Mouse (Mus musculus) forebrain, embryonic 11.5 days (tissue): ENCODE results near the gene Gm3435. TPM values are rescaled to one million over a fixed set of nuclear protein-coding genes. Genes with fewer than 3 reads are reported as not detected.
"Not testable (repeated sequence)": the region's sequence is repeated elsewhere in the genome, so short reads cannot be mapped to it uniquely, and the experiment has no call there.

Experiments used
- ATAC-seq: fragments of 200-750 bp; cut with Nextera tagmentation; replicated peaks from 2 replicates; pipeline ENCODE4 v1.8.0; 2017; ENCODE audit warnings: moderate TSS enrichment; ENCODE audit not compliant: low FRiP score
- DNase-seq: peaks from one replicate; pipeline ENCODE4 v3.0.0-alpha.2; 2017; ENCODE audit warnings: low spot score
- H3K27ac ChIP-seq: fragments of 300-500 bp; sonication (generic); 2 replicates; pipeline ENCODE4 v1.5.1; 2014; ENCODE audit warnings: low read depth, low read length
- H3K27me3 ChIP-seq: fragments of 300-500 bp; sonication (generic); 2 replicates; pipeline ENCODE4 v1.6.1; 2014; ENCODE audit warnings: mild to moderate bottlenecking, low read length, mixed read lengths; ENCODE audit not compliant: control insufficient read depth, insufficient read depth
- H3K36me3 ChIP-seq: fragments of 300-500 bp; sonication (generic); 2 replicates; pipeline ENCODE4 v1.6.1; 2014; ENCODE audit warnings: mild to moderate bottlenecking, low read length, moderate library complexity, mixed read lengths; ENCODE audit not compliant: control insufficient read depth, insufficient read depth
- H3K4me1 ChIP-seq: fragments of 300-500 bp; sonication (generic); replicated peaks from 2 replicates; pipeline ENCODE4 v1.6.1; 2014; ENCODE audit warnings: low read length, mixed read lengths; ENCODE audit not compliant: control insufficient read depth, insufficient read depth
- H3K4me2 ChIP-seq: fragments of 300-500 bp; sonication (generic); 2 replicates; pipeline ENCODE4 v1.6.1; 2014; ENCODE audit warnings: low read depth, mild to moderate bottlenecking, low read length, moderate library complexity, mixed read lengths; ENCODE audit not compliant: severe bottlenecking
- H3K4me3 ChIP-seq: fragments of 300-500 bp; sonication (generic); 2 replicates; pipeline ENCODE4 v1.5.1; 2014; ENCODE audit warnings: low read depth, low read length
- H3K9ac ChIP-seq: fragments of 300-500 bp; sonication (generic); 2 replicates; pipeline ENCODE4 v1.6.1; 2014; ENCODE audit warnings: low read length
- H3K9me3 ChIP-seq: fragments of 300-500 bp; sonication (generic); 2 replicates; pipeline ENCODE4 v1.6.1; 2016; ENCODE audit warnings: low read length, mixed read lengths; ENCODE audit not compliant: control insufficient read depth
- WGBS: fragments of 180-500 bp; shearing (Covaris S2); extraction: QIAGEN DNeasy Blood & Tissue Kit; methylation state at CpG from one replicate; pipeline ENCODE4 v1.1.7; 2014; 5-methylcytosine and 5-hydroxymethylcytosine counted together
- polyA plus RNA-seq: library from polyadenylated mRNA; unstranded; fragments of >200 nt; fragmentation: Nextera tagmentation; extraction: Ambion mirVana; gene quantifications from 2 replicates; pipeline ENCODE4 v1.2.1, GENCODE M21; 2014

The Gm3435 gene
- polyA plus RNA-seq, 1 experiment from 2014 or later: 9.2 TPM

- H3K27me3 ChIP-seq, H3K4me1 ChIP-seq, ATAC-seq, H3K9ac ChIP-seq, H3K4me3 ChIP-seq, H3K36me3 ChIP-seq, H3K9me3 ChIP-seq, DNase-seq, H3K4me2 ChIP-seq, H3K27ac ChIP-seq: not testable (repeated sequence)
- 85% methylated on average over 10 of the region's 13 CpGs for WGBS
Observed at GRCm38 (mm10) chr17:15053829-15054200, 43.8 kb downstream of the Gm3435 start.

DNA sequence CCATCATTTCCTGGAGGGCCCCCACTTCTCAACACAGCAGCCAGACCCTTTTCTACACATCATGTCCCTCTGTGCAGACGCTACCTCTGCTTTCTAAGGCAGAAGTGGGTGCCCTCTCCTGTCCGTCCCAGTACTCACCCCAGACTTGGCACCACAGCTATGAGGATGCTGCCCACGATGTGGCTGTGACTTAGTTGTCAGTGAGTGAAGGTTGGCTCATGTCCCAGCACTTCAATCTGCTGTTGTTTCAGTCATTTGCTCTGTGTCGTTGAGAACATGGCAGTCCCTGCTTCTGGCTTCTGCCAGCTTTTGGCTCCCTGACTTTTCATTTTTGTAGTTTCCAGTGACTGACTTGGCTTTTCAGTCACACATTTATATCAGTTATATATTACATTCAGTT lies 45.9 kb downstream of the Gm3435 start:
- no peak overlapping the region for H3K27ac ChIP-seq
- no peaks in the 10 kb centered on the region; the same call in 1 of the 2 replicates for H3K36me3 ChIP-seq
- WGBS: 88% methylated on average over 4 of the region's 4 CpGs
- H3K4me1 ChIP-seq: no peaks in the 10 kb centered on the region
- H3K4me2 ChIP-seq: no peak overlapping the region
- ATAC-seq (no peak), DNase-seq (no peak)
- H3K9me3 ChIP-seq: no peaks in the 10 kb centered on the region
- no peak overlapping the region for H3K9ac ChIP-seq
- H3K27me3 ChIP-seq: no peaks in the 10 kb centered on the region
- no peak overlapping the region for H3K4me3 ChIP-seq

- WGBS: 90% methylated on average over 5 of the region's 5 CpGs
- no peak overlapping the region for H3K9ac ChIP-seq
- no peak for DNase-seq
Observed at GRCm38 (mm10) chr17:15058161-15058591, 48.2 kb downstream of the Gm3435 start.

DNA sequence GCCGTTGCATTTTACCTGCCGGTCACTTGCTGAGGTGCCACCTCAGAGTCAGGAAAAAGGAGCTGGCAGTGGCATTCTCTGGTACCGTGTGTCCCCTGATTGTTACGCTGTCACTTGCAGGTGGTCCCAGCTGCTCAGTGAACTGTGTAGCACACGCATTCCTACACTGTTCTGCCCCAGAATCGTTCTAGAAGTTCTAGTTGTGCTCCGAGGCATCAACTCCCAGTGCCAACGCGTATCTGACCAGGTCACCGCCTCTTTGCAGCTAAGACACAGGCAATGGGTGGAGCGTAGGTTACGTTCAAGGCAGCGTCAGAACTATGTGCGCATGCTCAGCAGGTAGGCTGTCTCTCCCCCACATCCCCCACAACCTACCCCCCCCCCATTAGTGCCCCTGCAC lies 49.7 kb downstream of the Gm3435 start:
- no peaks in the 10 kb centered on the region for H3K9me3 ChIP-seq
- H3K9ac ChIP-seq: no peak overlapping the region
- no peaks in the 10 kb centered on the region for H3K27me3 ChIP-seq
- no peaks in the 10 kb centered on the region; the same call in 1 of the 2 replicates for H3K36me3 ChIP-seq
- no peaks in the 10 kb centered on the region for H3K4me1 ChIP-seq
- no peak overlapping the region for H3K4me2 ChIP-seq
- no peak overlapping the region for H3K4me3 ChIP-seq
- 93% methylated on average over 14 of the region's 14 CpGs for whole genome bisulfite sequencing
- DNase-seq (no peak), ATAC-seq (no peak)
- no peak overlapping the region for H3K27ac ChIP-seq

More at GRCm38 (mm10) chr17:15058161-15058591, 48.2 kb downstream of the Gm3435 start:
- H3K4me3 ChIP-seq: no peak overlapping the region
- no peaks in the 10 kb centered on the region for H3K27me3 ChIP-seq
- no peak overlapping the region for H3K4me2 ChIP-seq
- H3K36me3 ChIP-seq: no peaks in the 10 kb centered on the region; the same call in 1 of the 2 replicates
- H3K4me1 ChIP-seq: no peaks in the 10 kb centered on the region
- no peak for ATAC-seq
- H3K9me3 ChIP-seq: no peaks in the 10 kb centered on the region
- no peak overlapping the region for H3K27ac ChIP-seq

DNA sequence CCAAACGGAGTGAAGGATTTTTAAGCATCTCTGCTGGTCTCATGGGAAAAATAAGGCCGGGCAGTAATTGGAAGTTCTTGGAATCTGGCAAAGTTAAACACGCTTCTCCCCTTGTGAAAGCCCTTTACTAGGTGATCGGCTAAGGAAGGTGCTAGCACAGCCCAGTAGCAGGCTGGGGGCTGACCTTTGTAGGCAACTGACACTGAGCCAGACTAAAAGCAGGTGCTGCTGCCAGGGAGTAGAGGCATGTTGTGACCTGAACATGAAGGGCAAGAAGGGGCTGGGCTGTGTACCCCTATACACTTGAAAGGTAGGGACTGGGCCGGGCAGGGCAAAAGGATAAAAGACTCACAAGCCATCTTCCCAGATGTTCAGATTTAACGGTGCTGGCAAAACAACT lies 50.4 kb downstream of the Gm3435 start:
- Histone ChIP-seq H3K4me1 (no peaks in the 10 kb centered on the region), H3K4me3 (no peak overlapping the region), H3K36me3 (no peaks in the 10 kb centered on the region; the same call in 1 of the 2 replicates), H3K27ac (no peak overlapping the region), H3K27me3 (no peaks in the 10 kb centered on the region), H3K9me3 (no peaks in the 10 kb centered on the region), H3K4me2 (no peak overlapping the region), H3K9ac (no peak overlapping the region)
- DNase-seq: no peak
- WGBS: 95% methylated on average over 6 of the region's 6 CpGs
- no peak for ATAC-seq

DNA sequence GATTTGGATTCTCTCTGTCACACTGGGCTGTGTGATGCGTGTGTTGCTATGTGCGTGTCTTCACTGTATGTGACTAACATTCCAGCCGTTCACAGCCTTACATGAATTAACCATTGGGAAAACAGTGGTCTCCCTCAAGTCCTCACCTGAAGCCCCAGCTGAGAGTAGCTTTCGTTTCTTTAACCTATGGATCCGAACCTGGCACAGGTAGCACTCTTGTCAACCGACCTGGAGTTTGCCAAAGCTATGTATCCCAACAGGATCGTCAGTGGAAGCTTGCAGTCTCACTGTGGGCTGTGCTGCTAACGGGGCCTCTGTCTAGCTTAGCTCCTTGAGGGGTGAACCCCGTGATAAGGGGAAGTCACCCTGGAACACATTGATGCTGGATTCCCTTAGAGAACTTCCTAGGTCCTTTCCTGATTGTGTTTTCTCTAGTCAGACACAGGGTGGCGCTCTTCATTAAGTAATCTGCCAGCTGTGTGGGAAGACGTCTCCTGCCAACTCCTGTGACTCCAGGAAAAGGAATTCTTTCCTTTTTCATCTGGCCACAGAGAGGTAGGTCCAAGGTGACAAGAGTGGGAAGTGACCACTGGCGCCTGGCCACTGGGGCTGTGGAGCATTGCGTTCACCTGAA lies 55.5 kb downstream of the Gm3435 start:
- 43% methylated on average over 13 of the region's 13 CpGs for WGBS
- Histone ChIP-seq H3K4me3 (no peak overlapping the region), H3K4me2 (peak overlapping the region; percentile 5; the same call in 1 of the 2 replicates), H3K9me3 (no peaks in the 10 kb centered on the region), H3K27ac (peak overlapping the region; percentile 20; the same call in 1 of the 2 replicates), H3K27me3 (no peaks in the 10 kb centered on the region), H3K9ac (no peak overlapping the region), H3K4me1 (0 out of 2 replicates have a peak, but pooled peaks cover 2% of the 10 kb centered on the region), H3K36me3 (no peaks in the 10 kb centered on the region; the same call in 1 of the 2 replicates)
- ATAC-seq (peak; percentile 73), DNase-seq (peak; percentile 83)

DNA sequence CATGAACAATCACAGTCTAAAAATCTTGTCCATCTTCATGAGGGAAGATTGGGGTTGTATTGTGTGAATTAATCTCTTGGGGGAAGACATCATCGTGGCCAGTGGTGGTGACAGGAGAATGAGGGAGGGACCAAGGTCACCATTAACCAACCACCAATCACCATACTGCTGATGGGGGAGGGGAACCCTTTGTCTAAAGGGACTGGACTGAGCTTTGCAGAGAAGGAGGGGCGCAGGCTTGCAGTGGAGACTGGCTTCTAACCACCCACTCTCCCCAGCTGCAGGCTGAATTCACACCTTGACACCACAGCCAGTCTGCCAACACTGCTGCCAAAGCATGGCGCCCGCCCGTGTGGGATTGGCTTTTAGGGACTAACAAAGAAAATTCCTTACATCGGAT lies 56.1 kb downstream of the Gm3435 start:
- 33% methylated on average over 6 of the region's 6 CpGs for WGBS
- H3K36me3 ChIP-seq: no peaks in the 10 kb centered on the region; the same call in 1 of the 2 replicates
- H3K4me1 ChIP-seq: 0 out of 2 replicates have a peak, but pooled peaks cover 2% of the 10 kb centered on the region
- H3K27me3 ChIP-seq: no peaks in the 10 kb centered on the region
- peak overlapping the region; percentile 20; the same call in 1 of the 2 replicates for H3K27ac ChIP-seq
- ATAC-seq (peak; percentile 90), DNase-seq (peak; percentile 69)
- H3K4me2 ChIP-seq: peak overlapping the region; percentile 5; the same call in 1 of the 2 replicates
- H3K4me3 ChIP-seq: no peak overlapping the region
- H3K9ac ChIP-seq: no peak overlapping the region
- H3K9me3 ChIP-seq: no peaks in the 10 kb centered on the region

- Histone ChIP-seq H3K27ac (no peak overlapping the region), H3K9ac (no peak overlapping the region), H3K36me3 (no peaks in the 10 kb centered on the region), H3K27me3 (no peaks in the 10 kb centered on the region), H3K9me3 (no peaks in the 10 kb centered on the region), H3K4me3 (no peak overlapping the region), H3K4me1 (0 out of 2 replicates have a peak, but pooled peaks cover 2% of the 10 kb centered on the region), H3K4me2 (no peak overlapping the region)
- ATAC-seq (no peak), DNase-seq (no peak)
- WGBS: 58% methylated on average over 1 of the region's 1 CpGs
Observed at GRCm38 (mm10) chr17:15066911-15067310, 56.9 kb downstream of the Gm3435 start.
